Mouse (Mus musculus) heart, postnatal 14 days (tissue): Measurements from ENCODE around the gene Mad2l1. TPM values are rescaled to one million over a fixed set of nuclear protein-coding genes. Genes with fewer than 3 reads are reported as not detected.

Experiments
- DNase-seq, 2 experiments: peaks; one replicate each; pipeline ENCODE4 v3.0.0; 2021 to 2022
- intact Hi-C: fragments of 180-260 bp; cut with DNase I; formaldehyde crosslinking; loops from one replicate; pipeline ENCODE4 v1.15.1; 2025
- long read RNA-seq, 2 experiments: library from polyadenylated mRNA; stranded (forward); transcript quantifications; one replicate each; pipeline ENCODE4 v2.0.0; 2021
- total RNA-seq, 2 experiments: library from RNA; stranded (reverse); gene quantifications; 2 replicates each; pipeline ENCODE4 v1.2.3; 2021

The Mad2l1 gene
- total RNA-seq, result 1 to 10 TPM; 4.9 to 7.6 TPM
- long read RNA-seq, experiment 1, full-length matches to known transcripts, result 3 of 4 reads
- long read RNA-seq, experiment 1, partial matches to known transcripts, result 1 of 4 reads
- long read RNA-seq, experiment 1, other reads (novel, unspliced or antisense), result 0 of 4 reads
- long read RNA-seq, experiment 2, partial matches to known transcripts, result 0 of 1 reads
- long read RNA-seq, experiment 2, other reads (novel, unspliced or antisense), result 1 of 1 reads

DNA sequence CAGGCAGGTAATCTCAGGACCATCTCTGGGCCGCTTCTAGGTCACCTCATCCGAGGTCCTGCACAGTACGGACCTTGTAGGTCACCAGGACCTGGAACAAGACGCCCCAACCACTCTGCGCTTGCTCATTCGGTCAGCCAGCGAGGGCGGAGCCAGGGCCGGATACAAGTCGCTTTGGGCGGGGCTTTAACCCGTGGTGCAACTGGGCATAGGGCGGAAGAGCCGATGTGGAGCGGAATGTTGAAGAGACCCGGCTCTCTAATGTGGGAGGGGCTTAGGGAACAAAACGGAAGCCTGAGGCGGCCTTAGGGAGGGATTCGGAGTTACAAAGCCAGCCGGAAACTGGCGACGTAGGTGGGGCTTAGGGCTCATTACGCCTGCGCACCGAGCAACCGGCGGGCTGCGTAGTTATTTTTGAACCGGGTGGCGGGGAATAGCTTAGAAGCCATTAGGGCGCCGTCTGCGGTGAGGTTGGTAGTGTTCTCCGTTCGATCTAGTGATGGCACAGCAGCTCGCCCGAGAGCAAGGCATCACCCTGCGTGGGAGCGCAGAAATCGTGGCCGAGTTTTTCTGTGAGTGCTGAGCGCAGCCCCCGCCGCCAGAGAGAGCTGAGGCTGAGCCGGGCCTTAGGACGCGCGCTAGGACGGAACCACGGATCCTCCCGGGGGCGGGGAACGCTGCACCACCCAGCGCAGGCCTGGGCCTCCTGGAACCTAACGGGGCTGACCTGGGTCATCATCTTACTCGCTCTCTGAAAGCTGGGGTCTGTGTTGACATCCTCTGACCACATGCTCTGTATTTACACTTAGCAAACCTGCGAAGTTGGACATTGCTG is at the start of gene Mad2l1:
Mad2l1 (plus strand) TSS at position 363 of the 835 bp plus-strand sequence.
- DNase-seq, result peak; percentile 97 to 98
- intact Hi-C loops, result loop anchor here (10.0 kb wide), 1 partner anchor 1490 kb away; the partner anchor contains the start of gene Smarcad1

DNA sequence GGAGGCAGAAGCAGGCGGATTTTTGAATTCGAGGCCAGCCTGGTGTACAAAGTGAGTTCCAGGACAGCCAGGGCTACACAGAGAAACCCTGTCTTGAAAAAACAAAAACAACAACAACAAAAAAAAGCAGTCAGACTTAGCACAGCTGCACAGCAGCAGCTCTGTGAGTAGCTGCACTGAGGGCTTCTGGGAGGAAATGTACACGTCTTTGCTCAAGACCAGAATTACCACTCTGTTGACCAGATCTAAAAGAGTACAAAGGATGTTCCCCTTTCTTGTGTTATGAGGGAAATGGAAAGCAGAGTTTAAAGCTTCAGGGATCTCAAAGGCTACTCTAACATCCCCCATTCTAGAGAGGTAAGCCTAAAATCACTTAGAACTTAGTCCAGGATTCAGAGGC is 41.5 kb upstream of the Mad2l1 start:
- no peak for DNase-seq
- intact Hi-C loops, result no loop called here

DNA sequence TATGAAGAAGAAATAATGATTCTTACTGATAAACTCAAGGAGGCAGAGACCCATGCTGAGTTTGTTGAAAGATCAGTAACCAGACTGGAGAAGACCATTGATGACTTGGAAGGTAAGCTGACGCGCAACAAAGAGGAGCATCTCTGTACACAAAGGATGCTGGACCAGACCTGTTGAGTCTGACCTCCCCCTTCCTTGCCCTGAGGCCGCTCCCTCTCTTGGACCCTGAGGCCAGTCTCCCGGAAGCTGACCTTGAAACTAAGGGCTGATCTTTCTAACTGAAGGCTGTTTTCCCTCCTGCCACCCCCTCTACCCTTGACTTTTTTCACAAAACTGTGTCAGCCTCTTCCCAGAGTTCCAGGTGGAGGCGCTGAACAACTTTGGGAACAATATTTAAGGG is 18.8 kb upstream of the Mad2l1 start:
- intact Hi-C loops, result no loop called here
- no peak for DNase-seq

DNA sequence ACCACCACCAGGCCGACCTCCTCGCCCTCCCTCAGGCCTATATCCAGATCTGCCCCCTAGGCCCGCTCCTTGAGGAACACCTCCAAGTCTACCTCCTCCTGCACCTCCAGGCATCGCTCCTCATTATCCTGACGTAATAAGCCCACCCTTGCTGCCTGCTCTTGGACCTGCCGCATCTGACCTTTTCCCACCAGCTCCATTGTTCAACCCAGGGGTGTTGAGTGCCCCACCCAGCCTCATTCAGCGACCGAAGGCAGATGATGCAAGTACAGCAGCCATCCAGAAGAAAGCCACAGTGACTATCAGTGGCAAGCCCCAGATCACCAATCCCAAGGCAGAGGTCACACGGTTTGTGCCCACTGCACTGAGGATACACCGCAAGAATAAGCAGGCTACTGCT is 6.8 kb upstream of the Mad2l1 start:
- intact Hi-C loops, result no loop called here
- DNase-seq, result no peak

DNA sequence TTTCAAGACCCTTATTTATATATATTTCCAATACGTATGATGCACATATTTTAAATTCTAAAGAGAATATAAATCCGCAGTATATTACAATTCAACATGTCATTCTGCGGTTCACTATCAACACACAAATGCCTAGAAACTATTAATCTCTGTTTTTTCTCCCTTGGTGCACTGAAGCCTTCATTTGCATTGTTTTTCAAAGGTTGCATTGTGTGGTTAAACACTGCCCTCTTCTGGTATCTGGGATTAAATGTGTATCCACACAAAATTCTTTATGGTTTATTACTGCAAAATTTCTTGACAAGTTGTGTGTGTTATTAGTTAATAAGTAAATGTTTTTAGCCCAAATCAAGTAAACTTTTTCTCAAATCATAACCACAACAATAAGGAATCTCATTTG is 1.9 kb upstream of the Mad2l1 start:
- DNase-seq, result peak in 1 of 2 experiments; percentile 35

DNA sequence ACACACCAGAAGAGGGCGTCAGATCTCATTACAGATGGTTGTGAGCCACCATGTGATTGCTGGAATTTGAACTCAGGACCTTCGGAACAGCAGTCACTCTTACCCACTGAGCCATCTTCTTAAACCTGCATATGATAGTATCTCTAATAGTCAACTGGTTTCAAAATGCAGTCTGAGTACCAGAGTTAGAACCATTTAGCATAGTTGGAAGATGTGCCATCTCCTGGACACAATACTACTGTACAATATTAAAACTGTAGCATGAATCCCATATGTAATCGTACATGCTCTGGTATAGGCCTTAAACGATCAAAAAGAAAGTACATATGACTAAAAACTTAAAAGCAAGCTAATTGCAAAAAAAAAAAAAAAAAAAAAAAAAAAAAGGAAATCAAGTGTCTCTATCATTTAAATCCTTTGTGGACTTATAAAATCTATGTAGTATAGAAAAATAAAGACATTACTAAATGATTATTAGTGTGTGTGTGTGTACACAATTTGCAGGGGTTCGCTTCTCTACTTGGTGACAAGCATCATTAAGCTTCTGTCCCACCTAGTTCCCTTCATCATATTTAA is 736 bp upstream of the Mad2l1 start:
- intact Hi-C loops, result loop anchor here (5.0 to 10.0 kb wide), 3 partner anchors 882 to 1490 kb away; partner anchors contain the start of gene Smarcad1
- no peak for DNase-seq

More for the DNA sequence above, 1.9 kb upstream of the Mad2l1 start:
- intact Hi-C loops, result loop anchor here (5.0 to 10.0 kb wide), 3 partner anchors 881 to 1488 kb away; partner anchors contain the start of gene Smarcad1

DNA sequence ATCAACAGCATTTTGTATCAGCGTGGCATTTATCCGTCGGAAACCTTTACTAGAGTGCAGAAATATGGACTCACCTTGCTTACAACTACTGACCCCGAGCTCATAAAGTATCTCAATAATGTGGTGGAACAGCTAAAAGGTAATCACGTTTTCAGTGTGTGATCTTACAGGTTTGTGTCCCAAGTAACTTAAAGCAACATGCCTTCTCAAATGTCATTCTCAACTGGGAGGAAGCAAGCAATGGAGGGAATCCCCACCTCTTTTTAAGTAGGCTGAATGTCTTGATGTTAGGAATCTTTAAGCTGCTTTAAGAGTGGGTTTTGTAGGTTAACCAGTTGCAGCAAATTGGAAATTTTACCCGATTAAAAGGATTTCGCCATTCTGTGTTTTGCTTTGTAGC is 776 bp downstream of the Mad2l1 start:
- DNase-seq, result no peak
- intact Hi-C loops, result loop anchor here (10.0 kb wide), 1 partner anchor 1491 kb away; the partner anchor contains the start of gene Smarcad1

DNA sequence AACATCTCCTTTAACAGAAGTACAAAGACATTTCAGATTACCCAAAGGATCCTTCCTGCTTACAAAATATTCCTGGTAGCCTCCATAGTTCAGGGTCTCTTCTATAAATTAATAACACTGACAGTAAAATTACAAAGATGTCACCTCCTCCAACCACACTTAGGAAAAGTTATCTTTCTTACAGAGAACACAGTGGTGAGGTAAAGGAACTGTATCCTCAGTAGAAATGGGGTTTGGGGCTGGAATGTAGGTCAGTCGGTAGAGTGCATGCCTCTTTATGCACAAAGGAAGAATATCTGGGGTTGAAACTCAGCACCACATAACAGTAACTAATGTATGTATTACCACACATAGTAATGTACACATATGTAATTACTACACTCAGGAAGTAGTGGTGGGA is 24.8 kb downstream of the Mad2l1 start, which contains the start of gene Vmn1r32:
Vmn1r32 (minus strand) TSS at position 101 of the 400 bp plus-strand sequence.
- DNase-seq, result no peak
- intact Hi-C loops, result no loop called here

DNA sequence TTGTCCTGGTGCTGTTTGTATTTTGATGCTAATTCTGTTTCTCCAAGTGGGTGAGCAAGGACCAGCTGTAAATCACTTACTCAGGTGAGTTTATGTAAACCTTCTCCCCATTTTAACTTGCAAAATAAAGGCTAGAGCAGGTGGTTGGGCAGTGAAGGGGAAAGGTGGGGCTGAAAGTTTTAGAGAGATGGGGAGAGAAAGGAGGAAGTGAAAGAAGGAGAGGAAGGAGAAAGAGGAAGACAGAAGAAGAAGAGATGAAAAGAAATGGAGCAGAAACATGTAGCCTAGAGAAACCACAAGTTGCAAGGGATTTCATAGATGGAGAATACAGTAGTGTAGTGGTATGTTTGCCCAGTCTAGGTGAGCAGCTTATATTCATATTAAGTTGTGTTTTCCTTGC is 60.6 kb downstream of the Mad2l1 start:
- DNase-seq, result no peak
- intact Hi-C loops, result no loop called here

Other genes with a start within 250 kb of the Mad2l1 start
- gene Vmn1r32, start 24.7 kb downstream of the Mad2l1 start, total RNA-seq, result not detected
- not detected for gene Vmn1r33, start 82.9 kb downstream of the Mad2l1 start, total RNA-seq
- not detected for gene Vmn1r34, start 108.5 kb downstream of the Mad2l1 start, total RNA-seq
- not detected for gene Vmn1r35, start 150.5 kb downstream of the Mad2l1 start, total RNA-seq
- gene Vmn1r36, start 183.8 kb downstream of the Mad2l1 start, total RNA-seq, result not detected
- not detected for gene Vmn1r37, start 194.0 kb downstream of the Mad2l1 start, total RNA-seq
- not detected for gene Vmn1r38, start 247.2 kb downstream of the Mad2l1 start, total RNA-seq